ENCODE assay signal across 16 mouse cellular contexts in genomic region chr2:3251309-3251708, GRCm38 (mm10).
"Had no signal": no experiment of that assay in that cellular context is flagged by ENCODE, and none has a peak within 500 bp of the region (broad histone marks: within the 10 kb centered on the region; RNA-seq: fewer than 3 reads in every experiment).

No protein-coding gene starts in this region.

- H3K4me3 ChIP-seq: neural tube, embryonic 13.5 days; neural tube, embryonic 15.5 days; stomach, embryonic 15.5 days had no signal

- H3K36me3 ChIP-seq: neural tube, embryonic 13.5 days; neural tube, embryonic 15.5 days; stomach, embryonic 15.5 days had no signal

- H3K9ac ChIP-seq: neural tube, embryonic 13.5 days; neural tube, embryonic 15.5 days; stomach, embryonic 15.5 days had no signal

- H3K9me3 ChIP-seq: neural tube, embryonic 13.5 days; neural tube, embryonic 15.5 days; stomach, embryonic 15.5 days had no signal

- H3K4me2 ChIP-seq: neural tube, embryonic 13.5 days; neural tube, embryonic 15.5 days; stomach, embryonic 15.5 days had no signal

- DNase-seq: retina, postnatal 1 day; right cerebral cortex, adult 18-20 months; right cerebral cortex, postnatal 14 days; right cerebral cortex, postnatal 25 days; right cerebral cortex, postnatal 4 days; spleen, adult 18-20 months; thymus, adult 18-20 months; thymus, adult 2 months; thymus, postnatal 14 days; thymus, postnatal 25 days; thymus, postnatal 36 days; thymus, postnatal 4 days had no signal

- H3K27me3 ChIP-seq: neural tube, embryonic 13.5 days; neural tube, embryonic 15.5 days; stomach, embryonic 15.5 days had no signal

- H3K4me1 ChIP-seq: neural tube, embryonic 13.5 days; neural tube, embryonic 15.5 days; stomach, embryonic 15.5 days had no signal

- H3K27ac ChIP-seq: neural tube, embryonic 13.5 days; neural tube, embryonic 15.5 days; stomach, embryonic 15.5 days; stomach, postnatal 0 days had no signal
